Mouse (Mus musculus) monocyte, adult 5-6 weeks (primary cell): ENCODE measurements around the gene Gng13. TPM values are rescaled to one million over a fixed set of nuclear protein-coding genes. Genes with fewer than 3 reads are reported as not detected.

Experiments
- ATAC-seq: fragments of 153-309, 156-312 bp; replicated peaks from 2 replicates; pipeline ENCODE4 v1.8.0; 2017; ENCODE audit warnings: mild to moderate bottlenecking; ENCODE audit not compliant: low TSS enrichment, insufficient number of reproducible peaks, severe bottlenecking, poor library complexity, low FRiP score
- total RNA-seq: library from RNA; stranded (forward); fragments of 200-1000, 200-491, 200-594 nt; gene quantifications from 3 replicates; pipeline ENCODE4 v1.2.3, GENCODE M21; 2017

Gene Gng13
- total RNA-seq, 1 experiment from 2014 or later = not detected

- ATAC-seq = no peak
These were observed 45.6 kb downstream of the Gng13 start for GRCm38 (mm10) chr17:25762591-25762990.

GRCm38 (mm10) chr17:25765886-25766285 is 48.9 kb downstream of the Gng13 start:
- ATAC-seq = no peak

Other genes starting within 250 kb of the Gng13 start
- gene Sstr5, start 219.9 kb upstream of the Gng13 start, total RNA-seq = not detected in 3 replicates
- 1.2 TPM in 1 of 3 replicates, not detected in the others for gene Sox8, start 146.5 kb upstream of the Gng13 start, total RNA-seq
- 10.4 to 17.8 TPM (median 11.8 TPM) in 3 replicates for gene Lmf1, start 138.1 kb upstream of the Gng13 start, total RNA-seq
- gene Chtf18, start 10.2 kb downstream of the Gng13 start, total RNA-seq = 1.1 to 5.0 TPM (median 3.0 TPM) in 3 replicates
- gene Rpusd1, start 10.5 kb downstream of the Gng13 start, total RNA-seq = 0.95 to 2.5 TPM in 2 of 3 replicates, not detected in the other
- not detected in 3 replicates for gene Mslnl, start 18.9 kb downstream of the Gng13 start, total RNA-seq
- gene Msln, start 37.2 kb downstream of the Gng13 start, total RNA-seq = not detected in 3 replicates
- 22.3 to 32.1 TPM (median 27.3 TPM) in 3 replicates for gene Narfl, start 56.6 kb downstream of the Gng13 start, total RNA-seq
- gene Haghl, start 68.5 kb downstream of the Gng13 start, total RNA-seq = 16.0 to 49.1 TPM (median 25.3 TPM) in 3 replicates
- not detected in 3 replicates for gene Ccdc78, start 69.4 kb downstream of the Gng13 start, total RNA-seq
- gene Fam173a, start 75.7 kb downstream of the Gng13 start, total RNA-seq = 30.7 to 53.7 TPM (median 38.7 TPM) in 3 replicates
- gene AC134908.4, start 78.5 kb downstream of the Gng13 start, total RNA-seq = not detected in 3 replicates
- gene Metrn, start 80.0 kb downstream of the Gng13 start, total RNA-seq = 5.1 to 6.4 TPM (median 6.1 TPM) in 3 replicates
- gene Fbxl16, start 91.9 kb downstream of the Gng13 start, total RNA-seq = not detected in 3 replicates
- gene Wdr24, start 106.5 kb downstream of the Gng13 start, total RNA-seq = 10.7 to 16.6 TPM (median 15.6 TPM) in 3 replicates
- 7.9 to 20.3 TPM (median 11.0 TPM) in 3 replicates for gene Jmjd8, start 111.7 kb downstream of the Gng13 start, total RNA-seq
- 74.5 to 81.4 TPM (median 75.3 TPM) in 3 replicates for gene Stub1, start 116.2 kb downstream of the Gng13 start, total RNA-seq
- gene Rhbdl1, start 120.1 kb downstream of the Gng13 start, total RNA-seq = 1.8 TPM in 1 of 3 replicates, not detected in the others
- 0.43 to 2.9 TPM (median 2.1 TPM) in 3 replicates for gene Gm20683, start 124.6 kb downstream of the Gng13 start, total RNA-seq
- 17.6 to 38.7 TPM (median 34.3 TPM) in 3 replicates for gene Rhot2, start 127.7 kb downstream of the Gng13 start, total RNA-seq
- 2.9 to 7.7 TPM (median 3.4 TPM) in 3 replicates for gene Wdr90, start 144.3 kb downstream of the Gng13 start, total RNA-seq
- 1.1 to 5.7 TPM (median 1.6 TPM) in 3 replicates for gene Mcrip2, start 151.6 kb downstream of the Gng13 start, total RNA-seq
- 1.3 to 10.0 TPM (median 7.0 TPM) in 3 replicates for gene Mettl26, start 157.9 kb downstream of the Gng13 start, total RNA-seq
- gene Wfikkn1, start 163.7 kb downstream of the Gng13 start, total RNA-seq = 1.0 to 2.1 TPM (median 1.4 TPM) in 3 replicates
- gene Rab40c, start 202.6 kb downstream of the Gng13 start, total RNA-seq = 3.5 to 7.1 TPM (median 3.8 TPM) in 3 replicates
- gene Pigq, start 227.8 kb downstream of the Gng13 start, total RNA-seq = 13.5 to 34.1 TPM (median 18.4 TPM) in 3 replicates
- not detected in 3 replicates for gene Nhlrc4, start 227.8 kb downstream of the Gng13 start, total RNA-seq
- not detected in 3 replicates for gene A930017K11Rik, start 235.4 kb downstream of the Gng13 start, total RNA-seq